Mouse (Mus musculus) urinary bladder, postnatal 14 days (tissue): ENCODE results near the gene Gm8922.
"Not testable (repeated sequence)": the region's sequence is repeated elsewhere in the genome, so short reads cannot be mapped to it uniquely, and the experiment has no call there.

Source experiments
- DNase-seq: peaks from one replicate; pipeline ENCODE4 v3.0.0; 2021; ENCODE audit warnings: low spot score

Gm8922 gene

DNA sequence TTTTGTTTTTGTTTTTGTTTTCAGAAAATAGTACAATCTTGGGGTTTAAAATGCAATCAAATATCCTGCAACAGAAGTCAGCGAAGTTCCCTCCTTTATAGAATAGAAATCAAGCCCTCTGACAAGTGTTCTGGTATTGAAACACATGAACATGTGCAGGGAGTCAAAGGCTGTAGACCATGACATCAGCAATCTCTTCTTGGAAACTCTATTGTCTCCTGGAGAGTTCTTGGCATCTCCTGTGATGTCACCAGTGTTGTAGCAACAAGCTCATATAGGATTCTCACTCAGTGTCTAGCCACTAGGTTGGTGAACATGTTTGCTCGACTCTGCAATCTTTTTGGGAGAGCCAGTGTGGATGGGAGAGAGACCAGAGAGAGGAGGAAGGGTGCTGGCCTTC is at the start of gene Gm8922:
TSS of gene Gm8922 (plus strand) at position 301 of the 400 bp plus-strand sequence.
- DNase-seq, result not testable (repeated sequence)
